Mouse (Mus musculus) neural tube, embryonic 12.5 days (tissue): ENCODE measurements around the gene Stab2. TPM values are rescaled to one million over a fixed set of nuclear protein-coding genes. Genes with fewer than 3 reads are reported as not detected.

ENCODE experiments used
- ATAC-seq: fragments of 200-750 bp; cut with Nextera tagmentation; 2 replicates; pipeline ENCODE4 v1.8.0; 2017; ENCODE audit warnings: low read depth, mild to moderate bottlenecking, moderate TSS enrichment, moderate library complexity; ENCODE audit not compliant: low FRiP score
- H3K27ac ChIP-seq: fragments of 300-500 bp; sonication (generic); 2 replicates; pipeline ENCODE4 v1.5.1; 2016
- H3K27me3 ChIP-seq: fragments of 300-500 bp; sonication (generic); replicated peaks from 2 replicates; pipeline ENCODE4 v1.6.1; 2016; ENCODE audit warnings: mild to moderate bottlenecking
- H3K36me3 ChIP-seq: fragments of 300-500 bp; sonication (generic); 2 replicates; pipeline ENCODE4 v1.6.1; 2016; ENCODE audit warnings: mild to moderate bottlenecking
- H3K4me1 ChIP-seq: fragments of 300-500 bp; sonication (generic); 2 replicates; pipeline ENCODE4 v1.6.1; 2016
- H3K4me2 ChIP-seq: fragments of 300-500 bp; sonication (generic); replicated peaks from 2 replicates; pipeline ENCODE4 v1.6.1; 2016; ENCODE audit warnings: mild to moderate bottlenecking
- H3K4me3 ChIP-seq: fragments of 300-500 bp; sonication (generic); 2 replicates; pipeline ENCODE4 v1.5.1; 2016
- H3K9ac ChIP-seq: fragments of 300-500 bp; sonication (generic); 2 replicates; pipeline ENCODE4 v1.6.1; 2016; ENCODE audit warnings: mild to moderate bottlenecking
- H3K9me3 ChIP-seq: fragments of 300-500 bp; sonication (generic); 2 replicates; pipeline ENCODE4 v1.6.1; 2016; ENCODE audit warnings: mild to moderate bottlenecking
- WGBS: fragments of 180-500 bp; shearing (Covaris S2); methylation state at CpG from one replicate; pipeline ENCODE4 v1.1.7; 2016; 5-methylcytosine and 5-hydroxymethylcytosine counted together
- polyA plus RNA-seq: library from polyadenylated mRNA; unstranded; fragments of >200 nt; fragmentation: Nextera tagmentation; extraction: Ambion mirVana; gene quantifications from 2 replicates; pipeline ENCODE4 v1.2.1, GENCODE M21; 2016

Gene Stab2
- polyA plus RNA-seq, 1 experiment from 2014 or later, result 0.20 TPM

DNA sequence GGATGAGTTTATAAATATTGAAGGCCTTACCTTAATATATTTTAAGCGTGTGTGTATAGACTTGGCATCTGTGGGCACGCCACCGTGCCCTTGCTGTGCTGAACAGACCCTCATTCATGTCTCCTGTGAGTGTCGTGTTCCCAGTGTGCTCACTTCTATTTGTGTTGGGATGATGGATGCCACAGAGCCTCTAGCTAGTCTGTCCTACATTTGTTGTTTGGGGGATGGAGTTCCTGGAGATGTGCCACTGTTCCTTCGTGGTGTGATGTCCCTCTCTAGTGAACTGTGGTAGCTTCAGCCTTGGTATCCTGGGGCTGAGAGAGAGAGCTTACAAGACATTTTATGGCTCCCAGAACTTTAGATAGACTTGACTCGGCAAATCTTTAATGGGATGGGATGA, 169.0 kb downstream of the Stab2 start:
- ATAC-seq, result no peak
- WGBS, result 81% methylated on average over 6 of the region's 6 CpGs

DNA sequence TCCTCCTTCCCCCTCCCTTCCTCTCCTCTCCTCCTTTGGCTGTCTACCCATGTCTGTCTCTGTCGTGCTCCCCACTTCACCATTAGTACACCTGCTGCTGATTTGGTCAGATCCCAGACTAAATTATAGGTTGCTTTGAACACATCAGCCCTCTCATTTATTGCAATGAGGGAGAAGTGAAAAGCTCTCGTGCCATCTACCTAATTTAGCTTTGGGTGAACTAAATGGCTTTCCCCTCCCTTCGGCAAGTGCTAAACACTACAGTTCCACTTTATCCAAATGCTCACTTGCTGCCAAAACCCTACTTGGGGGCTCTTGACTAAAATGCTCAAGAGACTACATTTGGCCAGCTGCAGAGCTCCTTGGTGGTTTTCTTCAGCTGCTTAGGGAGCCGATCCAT, 171.0 kb downstream of the Stab2 start:
- ATAC-seq, result no peak
- WGBS, result 85% methylated on average over 4 of the region's 4 CpGs

More for the DNA sequence above, 169.0 kb downstream of the Stab2 start:
- no peak overlapping the region for H3K4me2 ChIP-seq
- H3K27ac ChIP-seq, result no peak overlapping the region
- H3K27me3 ChIP-seq, result no peaks in the 10 kb centered on the region
- H3K9me3 ChIP-seq, result no peaks in the 10 kb centered on the region
- H3K4me3 ChIP-seq, result no peak overlapping the region
- peaks cover 6% of the 10 kb centered on the region; the same call in 1 of the 2 replicates for H3K36me3 ChIP-seq
- no peaks in the 10 kb centered on the region; the same call in 1 of the 2 replicates for H3K4me1 ChIP-seq
- no peak overlapping the region for H3K9ac ChIP-seq

DNA sequence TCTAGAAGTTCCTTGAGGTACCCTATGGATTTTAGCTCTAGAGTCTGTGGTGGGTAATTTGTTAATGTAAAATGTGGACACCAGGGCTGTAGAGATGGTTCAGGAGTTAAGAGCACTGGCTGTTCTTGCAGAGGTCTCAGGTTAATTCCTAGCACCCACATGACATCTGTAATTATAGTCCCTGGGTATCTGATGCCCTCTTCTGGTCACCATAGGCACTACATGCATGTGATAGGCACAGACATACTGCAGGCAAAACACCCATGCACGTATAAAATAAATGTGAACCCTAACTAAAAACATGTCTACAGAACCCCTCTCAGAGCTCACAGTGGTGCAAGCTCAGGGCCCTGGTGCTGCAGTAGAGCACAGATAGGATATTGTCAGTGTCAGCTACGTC, 178.3 kb downstream of the Stab2 start:
- Histone ChIP-seq H3K27me3 (no peaks in the 10 kb centered on the region), H3K9me3 (0 out of 2 replicates have a peak, but pooled peaks cover 6% of the 10 kb centered on the region), H3K4me1 (peaks cover 5% of the 10 kb centered on the region; the same call in 1 of the 2 replicates), H3K4me2 (no peak overlapping the region), H3K27ac (no peak overlapping the region), H3K9ac (no peak overlapping the region), H3K36me3 (peaks cover 2% of the 10 kb centered on the region; the same call in 1 of the 2 replicates), H3K4me3 (no peak overlapping the region)
- WGBS, result 96% methylated on average over 2 of the region's 2 CpGs
- ATAC-seq, result no peak

More for the DNA sequence above, 171.0 kb downstream of the Stab2 start:
- no peak overlapping the region for H3K9ac ChIP-seq
- no peaks in the 10 kb centered on the region; the same call in 1 of the 2 replicates for H3K4me1 ChIP-seq
- no peaks in the 10 kb centered on the region for H3K9me3 ChIP-seq
- no peak overlapping the region for H3K27ac ChIP-seq
- no peak overlapping the region for H3K4me3 ChIP-seq
- no peak overlapping the region for H3K4me2 ChIP-seq
- H3K36me3 ChIP-seq, result peaks cover 6% of the 10 kb centered on the region; the same call in 1 of the 2 replicates
- H3K27me3 ChIP-seq, result no peaks in the 10 kb centered on the region

- Histone ChIP-seq H3K4me2 (no peak overlapping the region), H3K36me3 (no peaks in the 10 kb centered on the region), H3K27ac (no peak overlapping the region), H3K4me3 (no peak overlapping the region), H3K9me3 (0 out of 2 replicates have a peak, but pooled peaks cover 6% of the 10 kb centered on the region), H3K27me3 (no peaks in the 10 kb centered on the region), H3K9ac (no peak overlapping the region), H3K4me1 (peaks cover 7% of the 10 kb centered on the region; the same call in 1 of the 2 replicates)
- ATAC-seq, result no peak
- WGBS, result 86% methylated on average over 15 of the region's 15 CpGs
Measured at GRCm38 (mm10) chr10:86828221-86829135, 179.3 kb downstream of the Stab2 start.

- peaks cover 7% of the 10 kb centered on the region; the same call in 1 of the 2 replicates for H3K4me1 ChIP-seq
- no peaks in the 10 kb centered on the region for H3K27me3 ChIP-seq
- H3K9ac ChIP-seq, result no peak overlapping the region
- H3K36me3 ChIP-seq, result no peaks in the 10 kb centered on the region
- H3K4me3 ChIP-seq, result no peak overlapping the region
- H3K4me2 ChIP-seq, result no peak overlapping the region
- no peak overlapping the region for H3K27ac ChIP-seq
- no peak for ATAC-seq
- 0 out of 2 replicates have a peak, but pooled peaks cover 6% of the 10 kb centered on the region for H3K9me3 ChIP-seq
- 80% methylated on average over 3 of the region's 3 CpGs for WGBS
Measured at GRCm38 (mm10) chr10:86826929-86827328, 180.9 kb downstream of the Stab2 start.

DNA sequence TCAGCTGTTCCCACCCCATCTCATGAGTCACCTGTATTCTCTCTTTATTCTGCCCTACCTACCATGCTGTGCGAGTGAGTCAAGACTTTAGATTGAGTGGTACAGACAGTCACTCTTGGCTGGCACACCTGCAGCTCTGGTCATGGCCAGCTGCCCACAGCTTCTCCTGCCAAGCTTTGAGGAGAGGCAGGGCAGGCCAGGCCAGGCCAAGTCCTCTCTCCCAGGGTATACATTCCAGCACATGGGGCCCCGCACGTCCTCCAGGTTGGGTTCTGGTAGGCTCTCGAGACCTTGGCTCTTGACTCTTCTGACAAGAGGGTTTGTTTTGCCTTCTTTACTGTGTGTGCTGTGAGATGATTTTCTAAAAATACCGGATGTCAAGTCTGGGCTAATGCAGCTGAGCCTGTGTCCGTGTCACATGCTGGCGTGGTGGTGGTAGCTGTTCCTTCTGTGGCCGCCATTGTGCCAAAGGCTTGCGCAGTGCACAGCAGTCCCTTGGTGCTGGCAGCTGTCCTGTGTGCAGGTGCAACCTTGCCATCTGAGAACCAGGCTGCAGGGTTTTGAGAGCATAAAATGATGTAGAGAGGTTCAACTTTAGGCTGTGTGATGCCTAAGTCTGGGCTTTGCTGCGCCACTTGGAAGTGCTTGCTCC, 181.8 kb downstream of the Stab2 start:
- Histone ChIP-seq H3K4me3 (no peak overlapping the region), H3K4me1 (peaks cover 7% of the 10 kb centered on the region; the same call in 1 of the 2 replicates), H3K36me3 (no peaks in the 10 kb centered on the region), H3K27me3 (no peaks in the 10 kb centered on the region), H3K9me3 (0 out of 2 replicates have a peak, but pooled peaks cover 6% of the 10 kb centered on the region), H3K27ac (no peak overlapping the region), H3K9ac (no peak overlapping the region), H3K4me2 (no peak overlapping the region)
- 93% methylated on average over 10 of the region's 10 CpGs for WGBS
- no peak for ATAC-seq

DNA sequence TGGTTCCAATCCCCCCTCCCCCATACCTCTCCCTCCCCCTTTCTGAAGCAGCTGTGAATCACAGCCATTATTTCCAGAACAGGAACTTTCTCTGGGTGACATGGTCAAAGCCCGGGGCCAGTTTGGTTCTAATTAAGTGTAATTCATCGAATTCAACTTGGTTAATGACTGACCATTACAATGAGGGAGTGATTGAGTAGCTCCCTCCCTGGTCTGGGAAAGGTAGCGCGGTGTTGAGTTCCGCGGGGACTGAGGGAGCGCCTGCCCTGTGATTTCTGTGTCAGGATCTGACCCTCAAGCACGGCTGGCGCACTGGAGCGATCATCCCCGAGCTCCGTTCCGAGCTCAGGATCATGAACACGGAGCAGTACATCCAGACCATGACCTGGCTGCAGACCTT, 183.0 kb downstream of the Stab2 start:
- H3K4me1 ChIP-seq, result peaks cover 14% of the 10 kb centered on the region
- no peak overlapping the region for H3K4me2 ChIP-seq
- WGBS, result 48% methylated on average over 14 of the region's 14 CpGs
- H3K9ac ChIP-seq, result no peak overlapping the region
- no peak for ATAC-seq
- no peaks in the 10 kb centered on the region for H3K36me3 ChIP-seq
- no peaks in the 10 kb centered on the region for H3K27me3 ChIP-seq
- H3K9me3 ChIP-seq, result 0 out of 2 replicates have a peak, but pooled peaks cover 6% of the 10 kb centered on the region
- no peak overlapping the region for H3K4me3 ChIP-seq
- no peak overlapping the region for H3K27ac ChIP-seq

- Histone ChIP-seq H3K27ac (no peak overlapping the region), H3K9ac (no peak overlapping the region), H3K4me2 (no peak overlapping the region), H3K36me3 (no peaks in the 10 kb centered on the region), H3K27me3 (no peaks in the 10 kb centered on the region), H3K4me1 (peaks cover 22% of the 10 kb centered on the region), H3K4me3 (no peak overlapping the region), H3K9me3 (0 out of 2 replicates have a peak, but pooled peaks cover 1% of the 10 kb centered on the region)
- ATAC-seq, result no peak
- WGBS, result 81% methylated on average over 6 of the region's 6 CpGs
Measured at GRCm38 (mm10) chr10:86824093-86824492, 183.7 kb downstream of the Stab2 start.

- ATAC-seq, result no peak
- whole genome bisulfite sequencing, result 92% methylated on average over 7 of the region's 7 CpGs
- peaks cover 22% of the 10 kb centered on the region for H3K4me1 ChIP-seq
- no peak overlapping the region for H3K27ac ChIP-seq
- H3K9me3 ChIP-seq, result no peaks in the 10 kb centered on the region
- no peak overlapping the region for H3K4me3 ChIP-seq
- no peaks in the 10 kb centered on the region for H3K36me3 ChIP-seq
- no peak overlapping the region for H3K9ac ChIP-seq
- H3K27me3 ChIP-seq, result no peaks in the 10 kb centered on the region
- no peak overlapping the region for H3K4me2 ChIP-seq
Measured at GRCm38 (mm10) chr10:86821014-86821413, 186.8 kb downstream of the Stab2 start.

GRCm38 (mm10) chr10:86819649-86820165, 188.1 kb downstream of the Stab2 start:
- Histone ChIP-seq H3K27ac (no peak overlapping the region), H3K27me3 (no peaks in the 10 kb centered on the region), H3K4me3 (no peak overlapping the region), H3K36me3 (no peaks in the 10 kb centered on the region), H3K9me3 (no peaks in the 10 kb centered on the region), H3K9ac (no peak overlapping the region), H3K4me1 (peaks cover 19% of the 10 kb centered on the region), H3K4me2 (peak overlapping the region; percentile 24; the same call in 1 of the 2 replicates)
- ATAC-seq, result peak; percentile 75
- WGBS, result 18% methylated on average over 8 of the region's 8 CpGs

GRCm38 (mm10) chr10:86815133-86815532, 192.7 kb downstream of the Stab2 start:
- no peak overlapping the region for H3K27ac ChIP-seq
- no peaks in the 10 kb centered on the region for H3K9me3 ChIP-seq
- peaks cover 10% of the 10 kb centered on the region for H3K4me1 ChIP-seq
- no peak for ATAC-seq
- 84% methylated on average over 7 of the region's 7 CpGs for WGBS
- no peaks in the 10 kb centered on the region for H3K27me3 ChIP-seq
- H3K4me2 ChIP-seq, result no peak overlapping the region
- H3K9ac ChIP-seq, result no peak overlapping the region
- no peaks in the 10 kb centered on the region for H3K36me3 ChIP-seq
- H3K4me3 ChIP-seq, result no peak overlapping the region
